Comparison of ENCODE assay signal across 10 mouse cellular contexts in the genomic region with DNA sequence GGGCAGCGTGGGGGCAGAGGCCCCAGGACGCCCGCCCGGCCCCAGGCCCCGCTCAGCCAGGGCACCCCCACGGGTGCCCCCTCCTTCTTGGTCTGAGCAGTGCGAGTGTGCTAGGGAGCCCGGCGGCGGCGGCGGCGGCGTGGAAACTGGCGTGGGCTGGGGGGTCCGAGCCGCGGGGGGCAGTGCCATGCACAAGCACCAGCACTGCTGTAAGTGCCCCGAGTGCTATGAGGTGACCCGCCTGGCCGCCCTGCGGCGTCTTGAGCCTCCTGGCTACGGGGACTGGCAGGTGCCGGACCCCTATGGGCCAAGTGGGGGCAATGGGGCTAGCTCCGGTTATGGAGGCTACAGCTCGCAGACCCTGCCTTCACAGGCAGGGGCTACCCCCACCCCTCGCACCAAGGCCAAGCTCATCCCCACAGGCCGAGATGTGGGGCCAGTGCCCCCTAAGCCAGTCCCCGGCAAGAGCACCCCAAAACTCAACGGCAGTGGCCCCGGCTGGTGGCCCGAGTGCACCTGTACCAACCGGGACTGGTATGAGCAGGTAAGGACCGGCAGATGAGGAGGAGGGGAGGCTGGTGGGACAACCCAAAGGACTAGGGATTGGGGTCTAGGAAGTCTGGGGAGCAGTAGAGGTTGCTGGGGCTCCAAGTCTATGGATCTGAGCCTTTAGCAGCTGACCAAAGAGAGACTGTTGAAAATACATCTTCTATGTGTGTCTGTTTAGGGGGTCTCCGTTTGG. TPM values are rescaled to one million over a fixed set of nuclear protein-coding genes. Genes with fewer than 3 reads are reported as not detected.
A peak's percentile ranks its signal among the peaks of the same experiment; 100 is the strongest.
DNase-seq lines count a peak whose midpoint lies in the region; ATAC-seq and TF ChIP-seq lines count a peak whose summit lies in the region.
"Had no signal": no experiment of that assay in that cellular context is flagged by ENCODE, and none has a peak within 500 bp of the region (broad histone marks: within the 10 kb centered on the region; RNA-seq: fewer than 3 reads in every experiment).

No protein-coding gene starts in this region.

- peak overlapping the region; percentile 40 for H3K4me3 ChIP-seq in heart, embryonic 11.5 days (ENCODE audit: low read depth, low read length)
- peak overlapping the region; percentile 34 for H3K4me3 ChIP-seq in ES-Bruce4 (ENCODE audit: low read depth, low read length)
- H3K4me3 ChIP-seq in forebrain, embryonic 13.5 days, result peak overlapping the region; percentile 65
- H3K4me3 ChIP-seq in liver, embryonic 13.5 days (replicated peaks), result peak overlapping the region; percentile 18
- H3K4me3 ChIP-seq: erythroblast, embryonic 14.5 days had no signal

- TF ChIP-seq CTCF in ES-Bruce4 (IDR thresholded peaks at IDR 0.05; ENCODE audit: low read depth, low read length), result no peak

- H3K36me3 ChIP-seq in heart, embryonic 11.5 days (ENCODE audit: control insufficient read depth, insufficient read depth, low read length), result no peaks in the 10 kb centered on the region
- no peaks in the 10 kb centered on the region for H3K36me3 ChIP-seq in ES-Bruce4 (ENCODE audit: control insufficient read depth, insufficient read depth, low read length, poor library complexity, severe bottlenecking)
- H3K36me3 ChIP-seq in forebrain, embryonic 13.5 days (ENCODE audit: poor library complexity, severe bottlenecking), result no peaks in the 10 kb centered on the region
- H3K36me3 ChIP-seq in liver, embryonic 13.5 days, result no peaks in the 10 kb centered on the region

- no peak overlapping the region for H3K27ac ChIP-seq in heart, embryonic 11.5 days (ENCODE audit: low read depth, low read length)
- no peak overlapping the region for H3K27ac ChIP-seq in ES-Bruce4 (ENCODE audit: insufficient read depth, low read length)
- H3K27ac ChIP-seq in forebrain, embryonic 13.5 days, result peak overlapping the region; percentile 74
- H3K27ac ChIP-seq in liver, embryonic 13.5 days, result no peak overlapping the region

- intact Hi-C loops in gastrocnemius, postnatal 14 days (cut with DNase I; ENCODE audit: low total_unique reads), result no loop called here

- H3K9me3 ChIP-seq in heart, embryonic 11.5 days (replicated peaks; ENCODE audit: control insufficient read depth, low read length), result no peaks in the 10 kb centered on the region
- H3K9me3 ChIP-seq in ES-Bruce4 (replicated peaks; ENCODE audit: control insufficient read depth, insufficient read depth, low read length, poor library complexity, severe bottlenecking), result no peaks in the 10 kb centered on the region
- no peaks in the 10 kb centered on the region for H3K9me3 ChIP-seq in forebrain, embryonic 13.5 days (replicated peaks)
- no peaks in the 10 kb centered on the region for H3K9me3 ChIP-seq in liver, embryonic 13.5 days (replicated peaks)

- no peak for DNase-seq in heart, adult 9 months (ENCODE audit: low spot score in 2 of 2)
- no peak for DNase-seq in liver, embryonic 13.5 days
- no peak for DNase-seq in gastrocnemius, postnatal 14 days
- DNase-seq in adipocyte (ENCODE audit: low spot score), result no peak

- no peak overlapping the region for H3K9ac ChIP-seq in heart, embryonic 11.5 days (ENCODE audit: low read depth, low read length)
- peak overlapping the region; percentile 47 for H3K9ac ChIP-seq in ES-Bruce4 (ENCODE audit: low read depth, poor library complexity, severe bottlenecking)
- peak overlapping the region; percentile 74 for H3K9ac ChIP-seq in forebrain, embryonic 13.5 days
- H3K9ac ChIP-seq in liver, embryonic 13.5 days, result no peak overlapping the region

- peak overlapping the region; percentile 66 for H3K4me2 ChIP-seq in heart, embryonic 11.5 days
- H3K4me2 ChIP-seq in forebrain, embryonic 13.5 days, result peak overlapping the region; percentile 68
- peak overlapping the region; percentile 50 for H3K4me2 ChIP-seq in liver, embryonic 13.5 days

- TF ChIP-seq EP300 in ES-Bruce4 (IDR thresholded peaks at IDR 0.05; ENCODE audit: insufficient read depth, low read depth, low read length), result no peak

- H3K27me3 ChIP-seq in heart, embryonic 11.5 days (ENCODE audit: control insufficient read depth, insufficient read depth, low read length), result peaks cover 25% of the 10 kb centered on the region
- no peaks in the 10 kb centered on the region for H3K27me3 ChIP-seq in ES-Bruce4 (ENCODE audit: control insufficient read depth, insufficient read depth, low read length, poor library complexity, severe bottlenecking)
- H3K27me3 ChIP-seq in forebrain, embryonic 13.5 days, result no peaks in the 10 kb centered on the region
- peaks cover 36% of the 10 kb centered on the region for H3K27me3 ChIP-seq in liver, embryonic 13.5 days
- H3K27me3 ChIP-seq: CH12.LX had no signal

- no peaks in the 10 kb centered on the region for H3K4me1 ChIP-seq in heart, embryonic 11.5 days (ENCODE audit: control insufficient read depth, insufficient read depth, low read length)
- no peaks in the 10 kb centered on the region for H3K4me1 ChIP-seq in ES-Bruce4 (ENCODE audit: control insufficient read depth, insufficient read depth, low read length)
- no peaks in the 10 kb centered on the region for H3K4me1 ChIP-seq in forebrain, embryonic 13.5 days
- no peaks in the 10 kb centered on the region for H3K4me1 ChIP-seq in liver, embryonic 13.5 days (replicated peaks)

- WGBS in heart, embryonic 11.5 days (ENCODE audit: insufficient replicate concordance), result 31% methylated on average over 28 of the region's 36 CpGs
- WGBS in forebrain, embryonic 13.5 days, result 34% methylated on average over 17 of the region's 36 CpGs
- WGBS in liver, embryonic 13.5 days (ENCODE audit: insufficient replicate concordance), result 32% methylated on average over 21 of the region's 36 CpGs

- ATAC-seq in heart, embryonic 11.5 days (replicated peaks; ENCODE audit: insufficient number of reproducible peaks, low FRiP score, low TSS enrichment), result no peak
- peak; percentile 69 for ATAC-seq in forebrain, embryonic 13.5 days
- no peak for ATAC-seq in liver, embryonic 13.5 days (ENCODE audit: low read depth)
- no peak for ATAC-seq in monocyte, adult 5-6 weeks (replicated peaks; ENCODE audit: insufficient number of reproducible peaks, low FRiP score, low TSS enrichment, poor library complexity, severe bottlenecking)

- TF ChIP-seq POLR2A in ES-Bruce4 (IDR thresholded peaks at IDR 0.05; ENCODE audit: insufficient read depth, low read length), result no peak

RNA-seq across cellular contexts. Expression of gene Dlg3, which starts 0.5 kb away (rescaled TPM):
- polyA plus RNA-seq in heart, embryonic 11.5 days (2014; fragmentation: Nextera tagmentation; extraction: Ambion mirVana), result 3.2 and 4.0 TPM in 2 replicates
- polyA plus RNA-seq in ES-Bruce4 (2011; ENCODE audit: insufficient read depth, insufficient read length, low read depth, missing spikeins), result 33.8 and 40.3 TPM in 2 replicates
- 10.4 and 14.2 TPM in 2 replicates for polyA plus RNA-seq in forebrain, embryonic 13.5 days (2015; fragmentation: Nextera tagmentation; extraction: Ambion mirVana)
- 0.28 and 0.44 TPM in 2 replicates for polyA plus RNA-seq in liver, embryonic 13.5 days (2015; fragmentation: Nextera tagmentation; extraction: Ambion mirVana)
- total RNA-seq in gastrocnemius, postnatal 14 days (2021), result 1 to 10 TPM; 1.7 to 2.3 TPM
- total RNA-seq in monocyte, adult 5-6 weeks (2017), result 4.5 to 6.4 TPM (median 4.6 TPM) in 3 replicates
- polyA plus RNA-seq: erythroblast, embryonic 14.5 days had no signal

RNA-seq across cellular contexts. Expression of gene Gdpd2, which starts 38.4 kb away (rescaled TPM):
- 0.52 and 0.58 TPM in 2 replicates for polyA plus RNA-seq in heart, embryonic 11.5 days (2014; fragmentation: Nextera tagmentation; extraction: Ambion mirVana)
- not detected in 2 replicates for polyA plus RNA-seq in ES-Bruce4 (2011; ENCODE audit: insufficient read depth, insufficient read length, low read depth, missing spikeins)
- polyA plus RNA-seq in forebrain, embryonic 13.5 days (2015; fragmentation: Nextera tagmentation; extraction: Ambion mirVana), result 10.7 and 11.5 TPM in 2 replicates
- polyA plus RNA-seq in liver, embryonic 13.5 days (2015; fragmentation: Nextera tagmentation; extraction: Ambion mirVana), result 0.07 and 0.15 TPM in 2 replicates
- under 1 TPM; 0.11 to 0.37 TPM for total RNA-seq in gastrocnemius, postnatal 14 days (2021)
- not detected in 3 replicates for total RNA-seq in monocyte, adult 5-6 weeks (2017)
- total RNA-seq: CH12.LX had no signal
- polyA plus RNA-seq: erythroblast, embryonic 14.5 days had no signal

Comparison
In these comparisons a context has a peak if more than half of its experiments do, and no peak if none do; other contexts are left out.
1. H3K9ac ChIP-seq: peak in ES-Bruce4 (single experiment) and forebrain, embryonic 13.5 days (single experiment); none in heart, embryonic 11.5 days (single experiment) and liver, embryonic 13.5 days (single experiment).
2. Peak in every context shown above with its lines, with median percentiles within 50 percentile points of each other: H3K4me2 ChIP-seq and H3K4me3 ChIP-seq.